Mouse (Mus musculus) heart, adult 2 months (tissue): Measurements from ENCODE around the gene Chil6.

Source experiments
- EP300 ChIP-seq: fragments of 200-500 bp; IDR thresholded peaks from 2 replicates; pipeline ENCODE4 v1.6.1; 2011; ENCODE audit warnings: low read depth, low read length, control low read depth; ENCODE audit not compliant: insufficient read depth
- POLR2A ChIP-seq: fragments of 200-500 bp; IDR thresholded peaks from 2 replicates; pipeline ENCODE4 v1.6.1; 2011; ENCODE audit warnings: mild to moderate bottlenecking, low read depth, low read length, control low read depth; ENCODE audit not compliant: insufficient read depth

DNA sequence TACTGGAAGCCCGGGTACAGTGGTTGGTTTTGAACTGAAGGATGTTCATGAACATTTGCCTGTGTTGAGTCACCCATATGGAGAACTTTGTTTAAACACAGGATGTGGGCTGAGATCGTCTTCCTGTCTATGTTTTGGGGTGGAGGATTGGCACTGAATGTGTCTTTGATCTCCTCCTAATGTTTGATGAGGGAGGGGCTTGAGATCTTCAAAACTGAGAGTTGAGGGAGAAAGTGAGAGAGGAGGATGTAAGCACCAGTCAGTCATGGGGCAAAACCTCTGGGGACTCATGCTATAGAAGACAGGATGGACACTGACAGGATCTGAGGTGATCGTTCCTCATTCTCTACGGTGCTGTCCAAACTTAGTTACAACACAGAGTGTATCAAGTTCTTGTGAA is 43.6 kb upstream of the Chil6 start:
- no peak for TF ChIP-seq EP300
- TF ChIP-seq POLR2A: no peak
